Comparison of ENCODE assay signal across 8 mouse cellular contexts in the genomic region with DNA sequence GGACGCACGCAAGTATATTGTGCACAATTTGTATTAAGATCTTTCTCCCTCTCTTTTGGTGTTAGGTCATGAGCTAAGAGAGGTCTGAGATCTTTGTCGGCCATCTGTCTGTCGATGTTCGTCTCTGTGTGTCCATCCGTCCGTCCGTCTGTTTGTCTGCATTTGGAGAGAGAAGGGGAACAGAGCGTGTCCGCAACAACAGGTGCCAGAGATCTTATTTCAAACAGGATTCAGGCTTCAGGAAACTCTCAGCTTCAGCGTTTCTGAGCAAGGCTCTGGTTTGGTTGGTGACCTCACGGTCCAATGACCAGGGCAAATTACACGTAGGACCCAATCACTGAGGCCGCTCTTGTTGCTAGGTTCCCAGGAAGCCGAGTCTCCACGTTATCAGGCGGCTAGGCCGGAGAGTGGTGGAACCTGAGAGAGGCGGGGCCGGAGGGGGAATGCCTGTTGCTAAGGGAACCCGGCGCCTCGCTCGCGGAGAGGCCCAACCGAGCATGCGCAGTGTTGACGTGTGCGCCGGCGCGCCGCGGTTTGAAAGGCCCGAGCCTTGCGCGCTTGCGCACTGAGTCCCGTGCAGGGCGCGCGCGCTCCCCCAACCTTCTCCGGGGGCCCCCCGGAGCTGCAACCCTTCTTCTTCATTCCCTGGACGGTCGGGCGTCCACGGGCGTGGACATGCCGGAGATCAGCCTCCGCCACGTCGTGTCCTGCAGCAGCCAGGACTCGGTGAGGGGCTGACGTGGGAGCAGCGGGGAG. TPM values are rescaled to one million over a fixed set of nuclear protein-coding genes. Genes with fewer than 3 reads are reported as not detected.
DNase-seq lines count a peak whose midpoint lies in the region; ATAC-seq lines count a peak whose summit lies in the region.

No protein-coding gene starts in this region.

- peak overlapping the region; percentile 79 for H3K4me2 ChIP-seq in heart, embryonic 13.5 days
- peak overlapping the region; percentile 85 for H3K4me2 ChIP-seq in liver, embryonic 12.5 days
- H3K4me2 ChIP-seq in stomach, embryonic 15.5 days = peak overlapping the region; percentile 72

- peak; percentile 99 for DNase-seq in CD4-positive, CD25-positive, alpha-beta regulatory T cell, adult 2 months (ENCODE audit: low read depth, low spot score)
- DNase-seq in fat pad, adult 2 months (ENCODE audit: extremely low read depth, low read depth, low spot score) = peak; percentile 90
- peak; percentile 100 for DNase-seq in kidney, postnatal 10 days
- peak; percentile 99 for DNase-seq in natural killer cell, adult 2 months (ENCODE audit: low spot score in 2 of 2)

- no peaks in the 10 kb centered on the region for H3K9me3 ChIP-seq in heart, embryonic 13.5 days
- no peaks in the 10 kb centered on the region for H3K9me3 ChIP-seq in liver, embryonic 12.5 days (replicated peaks)
- H3K9me3 ChIP-seq in stomach, embryonic 15.5 days = no peaks in the 10 kb centered on the region

- peak overlapping the region; percentile 89 for H3K9ac ChIP-seq in heart, embryonic 13.5 days
- H3K9ac ChIP-seq in liver, embryonic 12.5 days = peak overlapping the region; percentile 89
- peak overlapping the region; percentile 83 for H3K9ac ChIP-seq in stomach, embryonic 15.5 days

- H3K27me3 ChIP-seq in heart, embryonic 13.5 days (replicated peaks) = no peaks in the 10 kb centered on the region
- no peaks in the 10 kb centered on the region for H3K27me3 ChIP-seq in liver, embryonic 12.5 days (replicated peaks)
- H3K27me3 ChIP-seq in stomach, embryonic 15.5 days (replicated peaks) = no peaks in the 10 kb centered on the region

- peak overlapping the region; percentile 64 for H3K27ac ChIP-seq in brown adipose tissue, adult 24 weeks (replicated peaks; ENCODE audit: low read depth, low read length)
- H3K27ac ChIP-seq in heart, embryonic 13.5 days (replicated peaks) = peak overlapping the region; percentile 80
- peak overlapping the region; percentile 71 for H3K27ac ChIP-seq in liver, embryonic 12.5 days
- peak overlapping the region; percentile 83 for H3K27ac ChIP-seq in stomach, embryonic 15.5 days

- H3K4me1 ChIP-seq in brown adipose tissue, adult 24 weeks (ENCODE audit: control insufficient read depth, insufficient read depth, insufficient read length, low read length) = no peaks in the 10 kb centered on the region; the same call in 1 of the 2 replicates
- peaks cover 15% of the 10 kb centered on the region for H3K4me1 ChIP-seq in heart, embryonic 13.5 days
- H3K4me1 ChIP-seq in liver, embryonic 12.5 days = peaks cover 25% of the 10 kb centered on the region
- peaks cover 10% of the 10 kb centered on the region for H3K4me1 ChIP-seq in stomach, embryonic 15.5 days

- under 1% methylated on average over 57 of the region's 57 CpGs for WGBS in heart, embryonic 13.5 days
- under 1% methylated on average over 57 of the region's 57 CpGs for WGBS in liver, embryonic 12.5 days (ENCODE audit: insufficient replicate concordance)
- WGBS in stomach, embryonic 15.5 days = under 1% methylated on average over 57 of the region's 57 CpGs

- H3K4me3 ChIP-seq in brown adipose tissue, adult 24 weeks (ENCODE audit: insufficient read depth, low read depth, low read length) = peak overlapping the region; percentile 81
- H3K4me3 ChIP-seq in heart, embryonic 13.5 days = peak overlapping the region; percentile 73
- peak overlapping the region; percentile 80 for H3K4me3 ChIP-seq in liver, embryonic 12.5 days
- peak overlapping the region; percentile 90 for H3K4me3 ChIP-seq in stomach, embryonic 15.5 days (replicated peaks)

- peak; percentile 97 for ATAC-seq in heart, embryonic 13.5 days (ENCODE audit: extremely low read depth, insufficient number of reproducible peaks, low FRiP score, low TSS enrichment)
- ATAC-seq in liver, embryonic 12.5 days = peak; percentile 98
- ATAC-seq in stomach, embryonic 15.5 days (ENCODE audit: insufficient read depth, low FRiP score, low read depth) = peak; percentile 99

- H3K36me3 ChIP-seq in heart, embryonic 13.5 days = peaks cover 38% of the 10 kb centered on the region
- peaks cover 35% of the 10 kb centered on the region for H3K36me3 ChIP-seq in liver, embryonic 12.5 days
- H3K36me3 ChIP-seq in stomach, embryonic 15.5 days = peaks cover 8% of the 10 kb centered on the region; the same call in 1 of the 2 replicates

RNA-seq across cellular contexts. Expression of a gene that starts 0.7 kb away (rescaled TPM):
- polyA plus RNA-seq in brown adipose tissue, adult 24 weeks (2012; ENCODE audit: insufficient read depth, insufficient read length, missing spikeins) = 20.7 and 22.5 TPM in 2 replicates
- polyA plus RNA-seq in heart, embryonic 13.5 days (2015; fragmentation: Nextera tagmentation; extraction: Ambion mirVana) = 72.9 and 77.8 TPM in 2 replicates
- 61.5 and 63.0 TPM in 2 replicates for polyA plus RNA-seq in liver, embryonic 12.5 days (2016; fragmentation: Nextera tagmentation; extraction: Ambion mirVana)
- polyA plus RNA-seq in stomach, embryonic 15.5 days (2015; fragmentation: Nextera tagmentation; extraction: Ambion mirVana) = 96.1 and 100.0 TPM in 2 replicates

RNA-seq across cellular contexts. Expression of a gene that starts 0.9 kb away (rescaled TPM):
- not detected in 2 replicates for polyA plus RNA-seq in brown adipose tissue, adult 24 weeks (2012; ENCODE audit: insufficient read depth, insufficient read length, missing spikeins)
- not detected in 2 replicates for polyA plus RNA-seq in heart, embryonic 13.5 days (2015; fragmentation: Nextera tagmentation; extraction: Ambion mirVana)
- polyA plus RNA-seq in liver, embryonic 12.5 days (2016; fragmentation: Nextera tagmentation; extraction: Ambion mirVana) = not detected in 2 replicates
- 1.9 and 6.8 TPM in 2 replicates for polyA plus RNA-seq in stomach, embryonic 15.5 days (2015; fragmentation: Nextera tagmentation; extraction: Ambion mirVana)

RNA-seq across cellular contexts. Expression of a gene that starts 16.3 kb away (rescaled TPM):
- polyA plus RNA-seq in brown adipose tissue, adult 24 weeks (2012; ENCODE audit: insufficient read depth, insufficient read length, missing spikeins) = 9.1 and 9.2 TPM in 2 replicates
- polyA plus RNA-seq in heart, embryonic 13.5 days (2015; fragmentation: Nextera tagmentation; extraction: Ambion mirVana) = 4.6 and 5.6 TPM in 2 replicates
- polyA plus RNA-seq in liver, embryonic 12.5 days (2016; fragmentation: Nextera tagmentation; extraction: Ambion mirVana) = 2.8 and 3.1 TPM in 2 replicates
- polyA plus RNA-seq in stomach, embryonic 15.5 days (2015; fragmentation: Nextera tagmentation; extraction: Ambion mirVana) = 7.6 and 8.2 TPM in 2 replicates

RNA-seq across cellular contexts. Expression of a gene that starts 34.6 kb away (rescaled TPM):
- not detected in 2 replicates for polyA plus RNA-seq in brown adipose tissue, adult 24 weeks (2012; ENCODE audit: insufficient read depth, insufficient read length, missing spikeins)
- polyA plus RNA-seq in heart, embryonic 13.5 days (2015; fragmentation: Nextera tagmentation; extraction: Ambion mirVana) = 0.17 and 0.18 TPM in 2 replicates
- 0.20 and 0.24 TPM in 2 replicates for polyA plus RNA-seq in liver, embryonic 12.5 days (2016; fragmentation: Nextera tagmentation; extraction: Ambion mirVana)
- 0.19 and 0.40 TPM in 2 replicates for polyA plus RNA-seq in stomach, embryonic 15.5 days (2015; fragmentation: Nextera tagmentation; extraction: Ambion mirVana)

RNA-seq across cellular contexts. Expression of a gene that starts 40.0 kb away (rescaled TPM):
- polyA plus RNA-seq in brown adipose tissue, adult 24 weeks (2012; ENCODE audit: insufficient read depth, insufficient read length, missing spikeins) = 3.0 and 4.7 TPM in 2 replicates
- polyA plus RNA-seq in heart, embryonic 13.5 days (2015; fragmentation: Nextera tagmentation; extraction: Ambion mirVana) = 32.9 and 36.7 TPM in 2 replicates
- 12.4 and 14.2 TPM in 2 replicates for polyA plus RNA-seq in liver, embryonic 12.5 days (2016; fragmentation: Nextera tagmentation; extraction: Ambion mirVana)
- polyA plus RNA-seq in stomach, embryonic 15.5 days (2015; fragmentation: Nextera tagmentation; extraction: Ambion mirVana) = 38.1 TPM in 2 replicates

Comparison
In these comparisons a context has a peak if more than half of its experiments do, and no peak if none do; other contexts are left out.
1. Peak in every context shown above with its lines: DNase-seq, ATAC-seq, H3K4me3 ChIP-seq and H3K27ac ChIP-seq.